Mouse (Mus musculus) brain, embryonic 18.5 days (tissue): ENCODE measurements at regions not wholly inside any gene's neighbourhood (a gene's known extent, or its start where the extent isn't known, plus 50 kb on each side); places are given as distances from the start of the nearest gene placed in this dataset.
"Not testable (repeated sequence)": the region's sequence is repeated elsewhere in the genome, so short reads cannot be mapped to it uniquely, and the experiment has no call there.

Experiments
- DNase-seq: peaks from one replicate; pipeline ENCODE4 v3.0.0-alpha.2; 2012; ENCODE audit warnings: low read depth, low spot score

GRCm38 (mm10) chrX:35791273-35791672 is 97.4 kb upstream of the Dock11 start:
- no peak for DNase-seq

- no peak for DNase-seq
Measured at GRCm38 (mm10) chrX:35813206-35813605, 75.4 kb upstream of the Dock11 start.

GRCm38 (mm10) chrX:35834411-35834810 is 54.2 kb upstream of the Dock11 start:
- not testable (repeated sequence) for DNase-seq

GRCm38 (mm10) chrX:35838064-35838463 is 50.6 kb upstream of the Dock11 start:
- DNase-seq, result peak; percentile 6
